Mouse (Mus musculus): ENCODE measurements around the gene Pld6.
"Not testable (repeated sequence)": the region's sequence is repeated elsewhere in the genome, so short reads cannot be mapped to it uniquely, and the experiment has no call there.

The Pld6 gene

DNA sequence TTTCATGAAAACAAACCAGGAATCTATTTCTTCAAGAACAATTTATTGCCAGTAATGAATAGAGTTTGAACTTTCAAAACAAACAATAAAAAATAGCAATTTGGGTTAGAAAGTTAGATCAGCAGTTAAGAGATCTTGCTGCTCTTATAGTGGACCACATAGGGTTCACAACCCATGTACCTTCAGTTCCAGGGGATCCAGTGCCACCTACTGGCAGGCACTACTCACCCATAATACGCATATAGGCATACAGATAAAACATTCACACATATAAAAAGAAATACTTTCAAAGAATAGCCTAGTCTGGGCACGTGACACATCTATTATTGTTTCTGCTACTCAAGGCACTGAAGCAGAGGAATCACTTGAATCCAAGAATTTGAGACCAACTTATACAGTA lies 40.8 kb downstream of the Pld6 start:
- DNase-seq (ENCODE audit: low spot score in 2 of 2): peak; percentile 70 to 77

- DNase-seq (ENCODE audit: low spot score in 2 of 2): no peak
Measured at GRCm38 (mm10) chr11:59745851-59746250, 41.6 kb downstream of the Pld6 start.

- no peak for DNase-seq (ENCODE audit: low spot score in 2 of 2)
Measured at GRCm38 (mm10) chr11:59744374-59744773, 43.1 kb downstream of the Pld6 start.

GRCm38 (mm10) chr11:59743712-59744111 lies 43.7 kb downstream of the Pld6 start:
- DNase-seq (ENCODE audit: low spot score in 2 of 2): no peak

GRCm38 (mm10) chr11:59743307-59743706 lies 44.1 kb downstream of the Pld6 start:
- DNase-seq (ENCODE audit: low spot score in 2 of 2): no peak

DNA sequence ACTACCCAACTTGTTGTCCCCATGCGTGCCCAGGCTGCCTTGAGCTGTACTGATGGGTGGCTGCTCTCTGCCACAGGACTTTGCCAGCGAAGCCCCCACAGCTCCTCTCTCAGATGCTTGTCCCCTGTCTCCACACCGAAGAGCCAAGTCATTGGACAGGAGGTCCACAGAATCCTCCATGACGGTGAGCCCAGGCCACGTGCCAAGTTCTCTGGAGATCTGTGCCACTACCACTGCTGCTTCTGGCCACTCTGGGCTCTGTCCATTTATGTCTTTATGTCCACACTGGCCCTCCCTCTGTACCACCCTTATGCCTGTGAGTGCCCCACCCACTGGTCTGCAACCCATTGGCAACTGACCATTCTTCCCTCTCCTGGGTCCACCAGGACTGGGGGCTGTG lies 45.5 kb downstream of the Pld6 start:
- DNase-seq (ENCODE audit: low spot score in 2 of 2): no peak

- DNase-seq (ENCODE audit: low spot score in 2 of 2): no peak
Measured at GRCm38 (mm10) chr11:59739996-59740395, 47.4 kb downstream of the Pld6 start.

DNA sequence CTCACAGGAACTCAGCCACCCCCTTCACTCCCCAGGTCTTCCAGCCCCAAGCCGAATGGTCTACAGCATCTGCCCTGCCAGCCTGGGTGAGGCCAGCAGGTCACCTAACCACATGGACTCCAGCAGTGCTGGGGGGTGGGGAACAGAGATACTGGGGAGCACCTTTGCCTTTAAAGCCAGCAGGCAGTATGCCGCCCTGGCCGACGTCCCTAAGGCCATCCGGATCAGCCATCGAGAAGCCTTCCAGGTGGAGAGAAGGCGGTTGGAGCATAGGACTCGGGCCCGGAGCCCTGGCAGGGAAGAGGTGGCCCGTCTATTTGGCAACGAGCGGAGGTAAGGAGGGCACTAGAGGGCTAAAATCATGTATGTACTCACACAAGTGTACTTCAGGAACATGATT lies 50.2 kb downstream of the Pld6 start:
- DNase-seq (ENCODE audit: low spot score in 2 of 2): no peak

GRCm38 (mm10) chr11:59735938-59736337 lies 51.5 kb downstream of the Pld6 start:
- not testable (repeated sequence) for DNase-seq (ENCODE audit: low spot score in 2 of 2)

- no peak for DNase-seq (ENCODE audit: low spot score in 2 of 2)
Measured at GRCm38 (mm10) chr11:59734335-59734734, 53.1 kb downstream of the Pld6 start.

All from right cerebral cortex, postnatal 10 days (tissue).